Mouse (Mus musculus) erythroblast, embryonic 14.5 days (primary cell): ENCODE results near the gene Hoxc9.

ENCODE experiments used
- GATA1 ChIP-seq: IDR thresholded peaks from 2 replicates; pipeline ENCODE4 v1.6.1; 2012; ENCODE audit warnings: low read length, inconsistent platforms, mixed read lengths
- TAL1 ChIP-seq: IDR thresholded peaks from 3 replicates; pipeline ENCODE4 v1.6.1; 2012; ENCODE audit warnings: low read length, inconsistent platforms, mixed read lengths

DNA sequence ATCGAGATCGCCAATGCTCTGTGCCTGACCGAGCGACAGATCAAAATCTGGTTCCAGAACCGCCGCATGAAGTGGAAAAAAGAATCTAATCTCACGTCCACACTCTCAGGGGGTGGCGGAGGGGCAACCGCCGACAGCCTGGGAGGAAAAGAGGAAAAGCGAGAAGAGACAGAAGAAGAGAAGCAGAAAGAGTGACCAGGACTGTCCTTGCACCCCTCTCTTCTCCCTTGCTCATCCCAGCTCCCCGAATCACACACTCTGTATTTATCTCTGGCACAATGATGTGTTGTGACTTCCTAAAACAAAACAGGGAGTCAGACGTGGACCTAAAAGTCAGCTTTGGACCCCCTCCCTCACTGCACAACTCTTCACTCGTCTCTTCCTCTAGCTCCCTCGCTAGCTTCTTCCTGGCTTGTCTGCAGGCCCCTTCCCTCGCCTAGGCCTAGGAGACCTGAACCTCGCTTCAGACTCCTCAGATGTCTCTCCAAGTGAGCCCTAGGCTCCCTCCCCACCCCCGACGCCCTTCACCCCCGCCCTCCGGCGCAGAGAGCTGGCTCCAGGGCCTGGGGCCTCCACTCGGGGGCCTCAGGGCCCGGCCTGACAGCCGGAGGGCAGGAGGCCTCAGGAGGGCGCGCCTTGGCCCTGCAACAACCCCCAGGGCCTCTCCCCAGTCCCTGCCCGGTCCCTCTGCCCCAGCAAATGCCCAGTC lies 34.8 kb downstream of the Hoxc9 start:
- TF ChIP-seq GATA1: no peak
- TF ChIP-seq TAL1: no peak
